Mouse (Mus musculus) adrenal gland, postnatal 25 days (tissue): ENCODE results near the gene Tmem198. TPM values are rescaled to one million over a fixed set of nuclear protein-coding genes. Genes with fewer than 3 reads are reported as not detected.

Experiments used
- DNase-seq: peaks from one replicate; pipeline ENCODE4 v3.0.0; 2021; ENCODE audit warnings: mixed read lengths
- total RNA-seq: library from RNA; stranded (reverse); gene quantifications from 2 replicates; pipeline ENCODE4 v1.2.3, GENCODE M21; 2021

Tmem198 gene
- total RNA-seq, 1 experiment from 2014 or later = 2.8 TPM

DNA sequence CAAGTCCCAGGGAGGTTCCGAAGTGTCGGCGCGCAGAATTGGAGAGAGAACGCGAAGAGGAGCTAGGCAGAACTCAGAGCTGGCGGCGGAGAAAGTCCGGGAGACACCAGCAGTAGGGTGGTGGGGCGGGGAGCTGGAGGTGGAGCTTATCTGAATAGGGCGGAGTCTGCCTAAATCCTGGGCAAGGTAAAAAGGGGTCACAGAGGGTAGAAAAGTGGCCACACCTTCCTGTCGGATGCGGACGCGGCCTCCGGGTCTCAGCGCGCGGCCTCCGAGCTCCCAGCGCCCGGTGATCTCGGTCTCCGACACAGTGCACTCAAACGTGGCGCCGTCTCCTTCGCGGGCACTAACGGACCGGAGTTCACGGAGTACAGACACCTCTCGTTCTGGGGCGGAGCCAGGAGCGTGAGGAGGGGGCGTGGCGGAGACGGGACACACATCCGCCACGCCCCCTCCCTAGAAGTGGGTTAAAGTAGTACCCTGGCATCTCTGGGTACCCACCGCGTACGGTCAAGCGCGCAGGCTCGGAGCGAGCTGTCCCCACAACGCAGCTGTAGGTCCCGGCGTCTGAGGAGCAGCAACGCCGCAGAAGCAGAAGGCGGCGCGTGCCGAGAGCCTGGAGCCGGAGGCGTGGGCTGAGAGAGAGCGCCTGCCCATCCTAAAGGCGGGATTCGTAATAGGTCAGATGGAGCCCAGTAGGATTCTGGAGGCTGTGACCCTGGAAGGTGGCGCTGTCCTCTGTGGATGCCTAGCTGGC lies 8.3 kb downstream of the Tmem198 start:
- peak; percentile 88 for DNase-seq

DNA sequence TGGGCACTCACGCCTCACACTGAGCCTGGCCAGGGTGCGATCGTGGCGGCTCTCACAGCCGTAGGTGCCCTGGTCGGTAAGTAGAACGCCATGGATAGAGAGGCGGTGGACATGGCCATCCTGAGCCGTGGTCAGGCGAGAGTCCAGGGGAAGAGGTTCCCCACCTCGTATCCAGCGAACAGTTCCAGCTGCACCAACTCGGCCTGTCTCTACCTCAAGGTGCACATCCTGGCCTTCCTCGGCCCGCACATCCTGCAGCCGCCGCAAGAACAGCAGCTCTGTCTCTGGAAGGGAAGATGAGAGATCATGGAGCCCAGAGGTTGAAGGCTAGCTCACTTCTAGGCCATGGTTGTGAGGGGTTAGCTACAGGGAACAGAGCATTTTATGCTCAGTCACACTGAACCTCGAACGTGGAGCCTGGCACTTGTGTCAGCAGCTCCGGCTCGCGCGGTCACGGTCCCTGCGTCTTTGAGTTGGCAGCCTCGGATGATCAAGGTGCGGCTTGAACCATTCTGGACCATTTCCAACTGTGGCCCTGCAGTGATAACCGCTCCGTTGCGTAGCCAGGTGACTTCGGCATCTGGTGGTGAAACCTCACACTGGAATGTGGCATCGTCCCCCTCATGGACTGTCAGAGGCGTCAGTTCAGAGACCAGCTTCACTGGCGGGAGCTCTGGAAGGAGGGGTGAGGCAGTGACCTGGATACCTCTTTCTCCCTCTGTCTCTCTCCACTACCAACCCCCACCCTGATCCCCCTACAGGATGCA lies 11.6 kb downstream of the Tmem198 start:
- DNase-seq = no peak

DNA sequence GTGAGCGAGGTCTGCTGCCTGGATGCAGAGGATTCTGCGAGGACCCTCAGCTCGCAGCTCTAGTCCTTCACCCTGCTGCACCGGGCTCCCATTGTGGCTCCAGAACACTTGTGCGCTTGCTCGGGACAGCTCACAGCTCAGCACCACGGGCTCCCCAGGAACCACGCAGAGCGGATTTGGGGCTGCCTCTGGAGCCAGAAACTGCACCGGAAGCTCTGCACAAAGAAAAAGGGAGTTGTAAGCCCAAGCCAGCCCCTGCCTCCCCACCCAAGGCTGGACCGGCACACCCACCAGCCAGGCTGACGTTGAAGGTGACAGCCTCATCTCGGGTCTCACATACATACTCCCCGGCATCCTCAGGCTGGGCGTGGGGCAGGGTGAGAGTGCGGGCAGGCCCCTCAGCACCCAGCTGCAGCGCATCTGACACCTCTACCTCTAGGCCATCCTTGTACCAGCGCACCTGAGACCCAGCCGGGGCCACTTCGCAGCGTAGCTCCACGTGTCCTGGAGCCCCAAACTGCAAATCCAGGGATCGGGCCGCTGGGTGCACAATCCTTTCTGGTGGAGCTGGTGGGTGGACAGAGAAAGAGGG lies 13.3 kb downstream of the Tmem198 start:
- DNase-seq = no peak

DNA sequence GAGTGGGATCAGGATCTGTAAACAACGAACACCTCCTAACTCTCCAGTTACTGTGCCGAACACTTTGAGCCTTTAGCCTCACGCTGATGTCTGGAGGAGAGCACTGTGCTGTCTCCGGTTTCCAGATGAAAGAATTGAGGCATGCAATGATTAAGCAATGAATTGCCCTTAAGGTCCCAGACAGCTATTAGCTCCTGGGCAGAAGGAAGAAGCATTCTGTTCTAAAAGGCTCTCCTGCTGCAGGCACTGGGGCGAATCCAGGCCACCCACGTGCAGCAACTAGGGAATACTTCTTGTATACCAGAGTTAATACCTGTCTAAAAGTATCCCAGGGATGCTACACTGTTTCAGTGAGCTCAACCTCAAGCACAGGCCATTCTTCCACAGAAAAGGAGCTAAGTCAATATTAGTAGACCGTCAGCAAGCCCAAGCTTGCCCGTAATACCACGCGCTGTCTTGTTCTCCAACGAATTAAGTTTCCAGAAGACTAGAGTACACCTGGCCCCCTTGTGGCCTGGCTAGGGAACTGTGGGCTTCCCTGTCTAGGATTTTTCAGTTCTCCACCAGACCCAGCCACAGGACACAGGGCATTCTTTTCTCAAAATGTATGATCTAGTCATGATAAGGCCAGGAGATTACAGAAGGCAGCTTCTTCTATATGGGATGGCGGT lies 15.7 kb downstream of the Tmem198 start:
- no peak for DNase-seq

DNA sequence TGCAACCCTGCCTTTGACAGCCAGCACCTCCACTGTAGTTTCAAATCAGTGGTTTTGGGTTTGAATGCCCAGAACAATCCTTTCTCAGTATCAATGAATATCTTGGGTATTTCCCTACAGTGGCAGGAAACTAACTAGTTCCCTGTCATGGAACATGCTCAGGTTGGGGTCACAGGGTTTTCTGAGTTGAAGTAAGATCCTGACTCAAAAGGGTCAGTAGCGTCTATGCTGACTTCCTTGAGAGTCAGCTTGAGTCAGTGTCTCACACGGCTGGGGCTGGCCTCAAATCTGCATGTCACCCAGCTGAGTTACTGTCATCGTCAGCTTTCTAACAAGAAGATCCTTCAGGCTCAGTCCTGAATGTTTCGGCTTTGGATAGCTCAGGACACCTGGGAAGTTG lies 19.6 kb downstream of the Tmem198 start:
- DNase-seq = no peak

DNA sequence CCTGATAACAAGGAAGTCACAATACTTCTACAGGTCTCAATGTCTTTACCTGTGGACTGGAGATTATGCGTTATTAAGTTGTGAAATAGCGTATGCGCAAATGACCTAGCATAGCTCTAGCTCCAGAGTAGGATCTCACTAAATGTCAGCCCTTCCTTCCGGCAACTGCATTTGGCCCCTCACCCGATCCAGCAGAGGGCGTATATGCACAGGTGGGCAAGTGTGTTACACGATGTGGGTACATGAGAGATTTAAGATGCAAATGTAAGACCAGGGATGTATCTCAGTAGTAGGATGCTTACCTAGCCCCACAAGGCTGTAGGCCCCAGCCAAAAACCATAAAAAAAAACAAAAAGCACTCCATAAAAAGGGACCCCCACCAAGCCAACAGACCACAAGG lies 20.1 kb downstream of the Tmem198 start:
- DNase-seq = no peak

DNA sequence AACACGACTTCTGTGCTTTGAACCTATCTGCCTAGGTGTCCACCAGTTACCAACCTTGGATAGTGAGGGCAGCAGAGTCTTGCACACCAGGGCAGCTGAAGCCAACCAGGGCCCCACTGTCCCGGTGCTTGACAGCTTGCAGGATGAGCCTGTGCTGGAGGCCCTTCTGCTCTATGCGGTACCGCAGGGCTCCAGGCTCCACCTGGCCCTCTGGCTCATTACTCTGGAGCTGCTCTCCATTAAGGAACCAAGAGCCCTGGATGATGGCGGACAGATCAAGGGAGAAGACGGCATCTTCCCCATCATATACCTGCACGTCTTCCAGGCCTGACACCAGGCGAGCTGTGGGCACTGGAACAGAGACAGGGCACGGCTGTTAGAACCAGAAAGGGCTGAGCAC lies 22.6 kb downstream of the Tmem198 start:
- DNase-seq = no peak

DNA sequence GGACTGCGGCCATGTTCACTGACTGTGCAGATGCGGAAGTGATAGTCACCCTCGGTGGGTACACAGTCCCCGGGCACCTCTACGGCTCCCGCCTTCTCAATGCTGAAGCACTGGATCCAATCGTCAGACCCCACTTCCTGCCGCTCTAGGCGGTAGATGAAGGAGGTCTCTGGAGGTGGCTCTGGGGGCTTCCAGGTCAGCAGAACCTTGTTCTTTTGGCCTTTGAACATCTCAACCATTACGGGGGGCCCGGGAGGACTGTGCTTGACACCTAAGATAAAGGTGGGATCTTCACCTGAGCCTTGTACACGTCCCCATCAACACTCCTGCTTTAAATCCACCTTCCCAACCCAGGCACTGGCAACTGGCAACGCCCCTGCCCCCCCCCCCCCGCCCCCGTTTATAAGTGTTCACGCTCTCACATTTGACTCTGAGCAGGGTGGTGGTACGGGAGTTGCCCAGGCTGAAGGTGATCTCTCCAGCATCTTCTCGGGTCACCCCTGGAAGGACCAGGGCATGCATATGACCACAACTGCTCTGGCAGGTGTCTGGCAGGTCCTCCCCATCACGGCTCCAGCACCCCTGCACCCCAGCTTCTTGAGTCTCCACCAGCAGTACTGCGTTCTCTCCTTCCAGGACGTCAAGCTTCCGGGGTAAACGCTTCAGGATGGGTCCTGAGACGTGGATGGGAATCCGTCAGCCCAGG lies 23.8 kb downstream of the Tmem198 start:
- DNase-seq = no peak

DNA sequence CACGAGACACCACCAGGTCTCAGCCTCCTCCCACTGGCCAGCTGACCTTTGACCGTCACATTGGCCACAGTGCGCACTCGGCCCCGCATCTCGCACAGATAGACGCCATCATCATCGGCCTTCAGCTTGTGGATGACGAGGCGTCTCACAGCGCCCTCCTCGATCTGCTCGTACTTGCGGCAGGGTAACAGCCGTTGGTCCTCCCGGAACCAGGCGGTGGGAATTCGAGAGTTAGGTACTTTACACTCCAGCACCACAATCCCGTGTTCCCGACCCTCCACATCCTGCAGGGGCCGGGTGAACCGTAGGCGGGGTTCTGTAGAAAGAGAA lies 24.3 kb downstream of the Tmem198 start:
- DNase-seq = peak; percentile 33

DNA sequence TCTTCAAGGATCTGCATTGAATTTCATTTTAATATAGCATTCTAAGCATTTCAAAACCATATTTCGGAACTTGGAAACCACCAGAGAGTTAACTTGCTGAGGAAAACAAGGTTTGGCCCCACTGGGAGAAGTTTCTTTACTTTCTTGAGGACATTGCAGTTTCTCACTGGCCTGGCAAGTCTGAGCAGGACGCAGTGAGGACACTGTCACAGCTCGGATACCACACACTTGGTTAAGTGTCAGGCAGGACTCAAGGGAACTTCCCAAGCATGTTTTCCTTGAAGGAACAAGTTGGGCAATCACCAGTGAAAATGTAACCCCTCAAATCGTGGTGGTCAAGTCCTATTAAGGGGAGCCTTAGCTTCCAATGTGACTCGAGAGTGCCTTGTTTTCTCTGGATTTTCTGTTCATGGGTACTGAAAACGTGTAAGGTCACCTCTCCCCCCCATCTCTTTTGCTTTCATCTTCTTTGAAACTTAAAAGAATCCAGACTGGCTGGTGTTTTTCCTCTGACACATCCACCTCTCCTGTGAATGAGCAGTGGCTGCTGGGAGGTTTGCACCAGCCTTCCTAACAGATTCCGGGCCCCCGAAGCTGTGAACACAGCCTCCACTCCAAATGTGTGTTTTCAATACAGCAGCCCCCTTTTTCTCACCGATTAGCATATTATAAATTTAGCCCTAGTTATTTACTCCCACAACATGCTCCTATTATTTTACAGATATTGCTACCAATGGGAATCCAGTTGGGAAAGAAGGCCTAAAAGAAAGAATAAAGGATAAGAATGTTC lies 25.1 kb downstream of the Tmem198 start:
- no peak for DNase-seq

DNA sequence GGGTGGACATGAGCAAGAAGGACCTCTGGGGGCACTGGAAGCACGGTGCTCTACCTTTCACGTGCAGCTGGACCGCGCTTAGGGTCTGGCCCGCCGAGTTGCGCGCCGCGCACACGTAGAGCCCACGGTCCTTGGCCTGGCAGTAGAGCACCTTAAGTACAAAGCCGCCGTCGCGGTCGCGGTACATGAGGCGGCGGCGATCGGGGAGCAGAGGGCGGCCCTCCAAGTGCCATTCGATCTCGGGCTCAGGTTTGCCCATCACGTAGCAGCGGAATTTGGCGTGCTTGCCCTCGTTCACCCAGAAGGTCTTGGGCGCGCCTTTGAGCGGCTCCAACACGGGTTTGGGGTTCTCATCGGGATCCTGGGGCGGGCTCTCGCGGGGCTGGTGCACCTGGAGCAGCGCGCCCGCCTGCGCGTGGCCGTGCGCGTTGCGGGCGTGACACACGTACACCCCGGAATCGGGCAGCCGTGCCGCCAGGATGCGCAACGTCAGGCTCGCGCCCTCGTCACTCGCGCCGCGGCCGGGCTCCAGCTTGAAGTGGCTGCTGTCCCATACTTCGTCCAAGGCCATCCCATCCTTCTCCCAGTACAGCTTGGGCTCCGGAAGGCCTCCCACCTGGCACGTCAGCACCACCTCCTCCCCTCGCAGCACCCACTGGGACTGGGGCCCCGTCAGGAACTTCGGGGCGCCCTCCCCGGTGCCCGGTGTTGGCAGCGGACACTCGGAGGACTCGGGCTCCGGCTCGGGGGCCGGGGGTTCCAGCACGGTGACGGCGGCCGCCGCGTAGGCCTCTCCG lies 26.0 kb downstream of the Tmem198 start:
- peak; percentile 81 for DNase-seq

DNA sequence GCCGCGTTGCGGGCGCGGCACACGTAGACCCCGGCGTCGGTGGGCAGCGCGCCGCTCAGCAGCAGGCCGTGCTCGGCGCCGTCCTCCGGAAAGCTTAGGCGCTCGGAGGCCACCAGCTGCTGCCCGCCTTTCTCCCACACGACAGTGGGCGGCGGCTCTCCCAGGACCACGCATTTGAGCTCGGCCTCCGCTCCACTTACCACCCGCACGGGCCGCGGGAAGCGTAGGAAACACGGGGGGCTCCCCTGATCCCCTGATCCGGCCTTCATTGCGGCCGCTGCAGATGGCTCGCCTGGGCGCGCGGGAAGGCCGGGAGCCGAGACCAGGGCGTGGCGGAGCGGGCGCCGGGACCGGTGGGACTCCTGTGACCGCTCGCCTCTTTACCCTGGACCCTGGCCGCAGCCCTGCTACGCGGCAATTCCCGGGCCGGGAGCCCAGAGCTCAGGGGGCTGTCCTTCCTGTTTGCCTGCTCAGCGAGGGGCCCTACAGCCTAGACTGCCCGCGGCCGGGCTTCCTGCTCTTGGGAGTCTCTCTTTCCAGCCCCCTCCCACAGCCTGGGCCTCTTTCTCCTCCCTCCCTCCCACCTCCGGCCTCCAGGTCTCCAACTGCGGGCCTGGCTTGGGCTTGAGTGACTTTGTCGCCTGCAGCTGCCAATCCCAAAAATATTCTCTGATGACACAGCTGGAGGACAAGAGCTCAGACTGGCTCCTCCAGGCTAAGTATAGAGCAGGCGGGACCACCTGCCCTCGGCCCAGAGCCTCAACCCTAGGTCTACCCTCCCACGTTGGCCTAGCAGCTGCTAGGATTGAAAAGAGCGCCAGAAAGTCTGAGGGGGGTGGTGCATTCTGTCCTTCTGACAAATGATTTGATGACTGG lies 26.9 kb downstream of the Tmem198 start, which contains the start of gene Obsl1:
Obsl1 (minus strand) TSS at position 497 of the 876 bp plus-strand sequence.
- peak; percentile 64 for DNase-seq

DNA sequence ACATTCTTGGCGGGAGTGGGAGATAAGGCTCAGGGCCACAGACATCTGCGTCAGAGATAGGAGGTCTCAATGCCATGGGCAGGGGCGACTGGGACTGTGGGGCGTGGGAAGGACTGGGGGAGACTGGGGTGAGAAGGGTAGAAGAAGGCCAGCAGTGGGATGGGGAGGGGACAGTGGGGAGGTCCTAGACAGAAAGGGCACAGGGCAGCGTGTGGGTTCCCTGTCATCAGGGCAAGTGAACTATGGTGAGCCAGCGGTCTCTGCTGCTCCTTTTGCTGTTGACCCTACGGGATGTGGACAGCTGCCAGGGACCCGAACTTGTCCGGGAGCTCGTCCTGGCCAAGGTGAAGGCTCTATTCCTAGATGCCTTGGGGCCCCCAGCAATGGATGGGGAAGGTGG lies 27.7 kb downstream of the Tmem198 start, which contains the start of gene Inha:
Inha (plus strand) TSS at position 72 of the 400 bp plus-strand sequence.
- peak; percentile 39 for DNase-seq

DNA sequence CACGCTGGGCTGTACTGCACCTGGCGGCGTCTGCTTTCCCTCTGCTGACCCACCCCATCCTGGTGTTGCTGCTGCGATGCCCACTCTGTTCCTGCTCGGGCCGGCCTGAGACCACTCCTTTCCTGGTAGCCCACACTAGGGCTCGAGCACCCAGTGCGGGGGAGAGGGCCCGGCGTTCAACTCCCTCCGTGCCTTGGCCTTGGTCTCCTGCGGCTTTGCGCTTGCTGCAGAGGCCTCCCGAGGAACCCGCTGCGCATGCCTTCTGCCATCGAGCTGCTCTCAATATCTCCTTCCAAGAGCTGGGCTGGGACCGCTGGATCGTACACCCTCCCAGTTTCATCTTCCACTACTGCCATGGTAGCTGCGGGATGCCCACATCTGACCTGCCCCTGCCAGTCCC lies 30.3 kb downstream of the Tmem198 start:
- peak; percentile 33 for DNase-seq

DNA sequence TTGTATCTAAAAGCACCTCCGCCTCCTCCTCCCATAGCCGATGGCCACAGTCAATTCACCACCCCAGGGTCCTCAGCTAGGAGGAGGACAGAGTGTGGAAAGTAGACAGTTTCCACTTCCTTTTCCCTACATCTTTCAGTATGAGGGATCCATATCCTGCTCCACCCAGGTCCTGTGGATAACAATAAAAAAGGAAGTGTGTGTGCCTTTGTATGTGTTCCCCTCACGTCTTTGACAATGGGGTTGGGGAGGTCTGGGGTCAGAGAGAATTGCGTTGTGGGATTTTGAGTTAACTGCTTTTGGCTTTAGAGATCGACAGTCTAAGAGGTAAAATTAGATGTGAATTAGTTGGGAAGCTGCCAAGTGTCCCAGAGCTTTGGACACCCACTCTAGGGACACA lies 30.8 kb downstream of the Tmem198 start:
- DNase-seq = no peak

DNA sequence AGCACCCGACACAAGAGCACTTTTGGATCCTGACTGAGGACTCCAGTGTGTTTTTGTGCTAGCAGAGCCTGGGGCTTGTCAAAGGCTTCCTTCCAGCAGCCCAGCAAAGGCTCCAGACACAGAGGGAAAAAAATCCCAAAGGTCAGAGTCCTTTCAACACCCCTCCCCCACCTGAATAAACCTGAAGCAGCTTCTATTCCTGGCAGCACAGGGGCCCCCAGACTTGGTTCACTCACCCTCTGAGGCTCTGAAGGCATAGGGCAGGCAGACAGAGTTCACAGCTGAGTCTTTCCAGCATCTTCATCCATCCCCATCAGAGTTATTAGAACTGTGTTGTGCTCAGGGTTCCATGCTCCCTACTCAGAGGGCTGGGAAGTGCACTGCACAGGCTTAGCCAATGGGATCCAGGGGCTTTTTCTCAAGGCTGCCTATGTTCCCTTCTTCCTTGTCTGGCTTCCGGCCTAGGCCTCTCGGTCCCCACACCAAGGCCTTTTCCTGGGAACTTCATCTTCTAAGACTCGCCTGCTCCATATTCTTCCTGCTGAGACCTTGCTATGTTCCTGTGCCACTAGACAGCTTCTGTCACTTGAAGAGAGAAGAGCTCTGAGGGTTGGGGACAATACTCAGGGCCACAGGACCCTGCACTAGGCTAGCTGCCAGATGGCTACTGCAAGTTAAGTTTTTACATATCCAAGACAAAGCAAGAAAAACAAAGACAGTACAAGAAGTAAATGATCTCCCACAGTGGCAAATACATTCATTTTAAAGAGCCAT lies 32.3 kb downstream of the Tmem198 start:
- no peak for DNase-seq

DNA sequence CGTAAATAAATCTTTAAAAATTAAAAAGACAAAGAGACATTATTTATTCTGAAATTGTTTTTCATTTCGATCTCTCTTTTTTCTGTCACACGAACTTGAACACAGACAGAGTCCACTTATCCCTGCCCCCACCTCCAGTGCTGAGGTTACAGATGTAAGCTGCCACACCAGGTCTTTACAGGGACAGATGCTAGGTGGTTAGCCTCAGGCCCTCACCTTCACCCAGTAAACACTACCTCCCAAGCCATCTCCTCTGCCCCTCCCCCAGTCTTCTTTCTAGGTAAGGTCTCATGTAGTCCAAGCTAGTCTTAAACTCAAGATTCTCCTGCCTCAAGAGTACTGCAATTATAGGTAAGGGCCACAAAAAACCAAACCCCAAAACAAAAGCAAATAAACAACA lies 33.2 kb downstream of the Tmem198 start:
- DNase-seq = no peak

DNA sequence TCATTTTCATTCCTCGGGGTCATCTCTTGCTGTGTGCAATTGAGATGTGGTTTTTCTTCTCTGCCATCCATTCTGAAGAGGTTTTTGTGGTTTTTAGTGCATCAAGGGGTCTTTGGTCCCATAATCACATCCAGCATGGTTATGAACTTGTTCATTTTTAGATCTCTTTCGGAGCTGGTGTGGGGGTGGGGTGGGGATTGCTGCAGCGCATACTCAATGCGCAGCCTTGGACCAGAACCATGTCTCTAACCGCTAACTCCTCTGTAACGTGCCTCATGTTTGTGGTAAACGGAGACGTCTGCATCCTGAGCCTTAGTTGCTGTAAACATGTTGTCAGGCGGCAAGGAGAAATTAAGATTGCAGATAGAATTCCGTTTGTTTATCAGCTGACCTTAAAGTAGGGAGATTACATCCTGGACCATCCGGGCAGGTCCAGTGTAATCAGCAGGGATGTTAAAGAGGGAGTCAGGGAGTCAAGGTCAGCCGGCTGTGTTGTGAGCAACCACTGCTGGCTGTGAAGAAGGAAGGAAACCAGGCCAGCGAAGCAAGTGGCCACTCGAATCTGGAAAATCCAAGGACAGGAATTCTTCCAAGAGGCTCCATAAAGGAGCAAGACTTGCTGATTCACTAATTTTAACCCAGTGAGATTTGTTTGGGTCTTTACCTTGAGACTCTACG lies 37.5 kb downstream of the Tmem198 start:
- no peak for DNase-seq
